Mouse (Mus musculus): ENCODE measurements around the gene Ptprn. TPM values are rescaled to one million over a fixed set of nuclear protein-coding genes. Genes with fewer than 3 reads are reported as not detected.
A peak's percentile ranks its signal among the peaks of the same experiment; 100 is the strongest.
"Not testable (repeated sequence)": the region's sequence is repeated elsewhere in the genome, so short reads cannot be mapped to it uniquely, and the experiment has no call there.

Gene Ptprn
- polyA plus RNA-seq, 1 experiment from 2014 or later, result 15.6 TPM

- peaks cover 32% of the 10 kb centered on the region for H3K4me1 ChIP-seq (replicated peaks)
- no peak for ATAC-seq (ENCODE audit: low FRiP score)
- no peaks in the 10 kb centered on the region for H3K36me3 ChIP-seq
- WGBS, result 60% methylated on average over 3 of the region's 3 CpGs
- no peak overlapping the region for H3K4me2 ChIP-seq
- 0 out of 2 replicates have a peak, but pooled peaks cover 9% of the 10 kb centered on the region for H3K27me3 ChIP-seq
- H3K9ac ChIP-seq, result no peak overlapping the region
- H3K27ac ChIP-seq, result no peak overlapping the region
- H3K9me3 ChIP-seq, result no peaks in the 10 kb centered on the region
- no peak overlapping the region for H3K4me3 ChIP-seq
Measured at GRCm38 (mm10) chr1:75250498-75250897, 13.8 kb downstream of the Ptprn start.

GRCm38 (mm10) chr1:75248041-75248772 lies 16.1 kb downstream of the Ptprn start:
- H3K36me3 ChIP-seq, result peaks cover 13% of the 10 kb centered on the region
- H3K27ac ChIP-seq, result no peak overlapping the region
- H3K27me3 ChIP-seq, result 0 out of 2 replicates have a peak, but pooled peaks cover 9% of the 10 kb centered on the region
- no peak overlapping the region for H3K4me2 ChIP-seq
- H3K9ac ChIP-seq, result peak overlapping the region; percentile 36; the same call in 1 of the 2 replicates
- H3K4me3 ChIP-seq, result no peak overlapping the region
- 56% methylated on average over 9 of the region's 9 CpGs for WGBS
- H3K9me3 ChIP-seq, result no peaks in the 10 kb centered on the region
- peaks cover 21% of the 10 kb centered on the region for H3K4me1 ChIP-seq (replicated peaks)
- no peak for ATAC-seq (ENCODE audit: low FRiP score)

GRCm38 (mm10) chr1:75247071-75247930 lies 17.0 kb downstream of the Ptprn start:
- Histone ChIP-seq H3K9me3 (no peaks in the 10 kb centered on the region), H3K9ac (peak overlapping the region; percentile 36), H3K36me3 (peaks cover 18% of the 10 kb centered on the region), H3K4me2 (no peak overlapping the region), H3K4me3 (no peak overlapping the region), H3K27ac (no peak overlapping the region), H3K4me1 (replicated peaks) (peaks cover 21% of the 10 kb centered on the region), H3K27me3 (0 out of 2 replicates have a peak, but pooled peaks cover 2% of the 10 kb centered on the region)
- WGBS, result 78% methylated on average over 16 of the region's 16 CpGs
- ATAC-seq (ENCODE audit: low FRiP score), result no peak

- ATAC-seq (ENCODE audit: low FRiP score), result peak; percentile 55
Measured at GRCm38 (mm10) chr1:75244836-75245235, 19.5 kb downstream of the Ptprn start.

GRCm38 (mm10) chr1:75244175-75244826 lies 20.0 kb downstream of the Ptprn start:
- H3K36me3 ChIP-seq, result peaks cover 38% of the 10 kb centered on the region
- H3K27me3 ChIP-seq, result no peaks in the 10 kb centered on the region
- H3K4me1 ChIP-seq (replicated peaks), result peaks cover 13% of the 10 kb centered on the region
- H3K9me3 ChIP-seq, result no peaks in the 10 kb centered on the region
- no peak overlapping the region for H3K4me3 ChIP-seq
- H3K9ac ChIP-seq, result no peak overlapping the region
- H3K27ac ChIP-seq, result no peak overlapping the region
- WGBS, result 90% methylated on average over 12 of the region's 12 CpGs
- peak; percentile 30; the same call in 1 of the 2 replicates for ATAC-seq (ENCODE audit: low FRiP score)
- H3K4me2 ChIP-seq, result no peak overlapping the region

More at GRCm38 (mm10) chr1:75244836-75245235, 19.5 kb downstream of the Ptprn start:
- Histone ChIP-seq H3K9ac (no peak overlapping the region), H3K4me3 (no peak overlapping the region), H3K4me2 (no peak overlapping the region), H3K27ac (no peak overlapping the region), H3K27me3 (no peaks in the 10 kb centered on the region), H3K36me3 (peaks cover 33% of the 10 kb centered on the region), H3K4me1 (replicated peaks) (peaks cover 13% of the 10 kb centered on the region), H3K9me3 (no peaks in the 10 kb centered on the region)
- 16% methylated on average over 4 of the region's 4 CpGs for WGBS

GRCm38 (mm10) chr1:75243411-75243810 lies 20.9 kb downstream of the Ptprn start:
- no peak overlapping the region for H3K9ac ChIP-seq
- no peaks in the 10 kb centered on the region for H3K27me3 ChIP-seq
- H3K4me3 ChIP-seq, result no peak overlapping the region
- H3K9me3 ChIP-seq, result no peaks in the 10 kb centered on the region
- H3K4me1 ChIP-seq (replicated peaks), result peaks cover 17% of the 10 kb centered on the region
- peaks cover 40% of the 10 kb centered on the region for H3K36me3 ChIP-seq
- no peak overlapping the region for H3K4me2 ChIP-seq
- ATAC-seq (ENCODE audit: low FRiP score), result no peak
- 88% methylated on average over 14 of the region's 14 CpGs for WGBS
- H3K27ac ChIP-seq, result no peak overlapping the region

GRCm38 (mm10) chr1:75239591-75239990 lies 24.7 kb downstream of the Ptprn start:
- Histone ChIP-seq H3K4me1 (replicated peaks) (peaks cover 27% of the 10 kb centered on the region), H3K4me3 (no peak overlapping the region), H3K36me3 (peaks cover 40% of the 10 kb centered on the region), H3K9ac (no peak overlapping the region), H3K27ac (no peak overlapping the region), H3K4me2 (no peak overlapping the region), H3K9me3 (no peaks in the 10 kb centered on the region), H3K27me3 (no peaks in the 10 kb centered on the region)
- 86% methylated on average over 10 of the region's 10 CpGs for WGBS
- no peak for ATAC-seq (ENCODE audit: low FRiP score)

- H3K4me2 ChIP-seq, result peak within 1 kb of the TSS; percentile 88
- H3K4me1 ChIP-seq (replicated peaks), result peaks cover 28% of the 10 kb centered on the region
- no peaks in the 10 kb centered on the region for H3K9me3 ChIP-seq
- peak within 1 kb of the TSS; percentile 91 for H3K9ac ChIP-seq
- under 1% methylated on average over 61 of the region's 64 CpGs for WGBS
- H3K4me3 ChIP-seq, result peak within 1 kb of the TSS; percentile 70
- H3K36me3 ChIP-seq, result peaks cover 19% of the 10 kb centered on the region
- H3K27ac ChIP-seq, result peak within 1 kb of the TSS; percentile 91
- peak; percentile 89 for ATAC-seq (ENCODE audit: low FRiP score)
- H3K27me3 ChIP-seq, result 0 out of 2 replicates have a peak, but pooled peaks cover 6% of the 10 kb centered on the region
Measured at GRCm38 (mm10) chr1:75236117-75237050, 27.9 kb downstream of the Ptprn start, which contains the start of gene Dnajb2. TSS of gene Dnajb2 (plus strand) at chr1:75236406.

- peak overlapping the region; percentile 41; the same call in 1 of the 2 replicates for H3K27ac ChIP-seq
- H3K9me3 ChIP-seq, result no peaks in the 10 kb centered on the region
- H3K4me1 ChIP-seq (replicated peaks), result peaks cover 28% of the 10 kb centered on the region
- peak; percentile 54; the same call in 1 of the 2 replicates for ATAC-seq (ENCODE audit: low FRiP score)
- no peak overlapping the region for H3K9ac ChIP-seq
- H3K27me3 ChIP-seq, result 0 out of 2 replicates have a peak, but pooled peaks cover 16% of the 10 kb centered on the region
- no peak overlapping the region for H3K4me3 ChIP-seq
- no peak overlapping the region for H3K4me2 ChIP-seq
- H3K36me3 ChIP-seq, result peaks cover 4% of the 10 kb centered on the region
- 2% methylated on average over 8 of the region's 8 CpGs for WGBS
Measured at GRCm38 (mm10) chr1:75234606-75235005, 29.7 kb downstream of the Ptprn start.

GRCm38 (mm10) chr1:75232489-75232888 lies 31.8 kb downstream of the Ptprn start:
- not testable (repeated sequence) for H3K27ac ChIP-seq; H3K4me2 ChIP-seq; H3K36me3 ChIP-seq; H3K9me3 ChIP-seq; ATAC-seq (ENCODE audit: low FRiP score); H3K4me3 ChIP-seq; H3K9ac ChIP-seq
- 64% methylated on average over 4 of the region's 4 CpGs for WGBS
- Histone ChIP-seq H3K27me3 (0 out of 2 replicates have a peak, but pooled peaks cover 16% of the 10 kb centered on the region), H3K4me1 (replicated peaks) (peaks cover 19% of the 10 kb centered on the region)

- Histone ChIP-seq H3K4me1 (replicated peaks) (peaks cover 11% of the 10 kb centered on the region), H3K4me3 (no peak within 1 kb of the TSS), H3K4me2 (no peak within 1 kb of the TSS), H3K9ac (no peak within 1 kb of the TSS), H3K27me3 (0 out of 2 replicates have a peak, but pooled peaks cover 19% of the 10 kb centered on the region), H3K36me3 (no peaks in the 10 kb centered on the region), H3K27ac (no peak within 1 kb of the TSS), H3K9me3 (no peaks in the 10 kb centered on the region)
- no peak for ATAC-seq (ENCODE audit: low FRiP score)
- WGBS, result 71% methylated on average over 5 of the region's 5 CpGs
Measured at GRCm38 (mm10) chr1:75231664-75232152, 32.6 kb downstream of the Ptprn start, which contains the start of gene A630095N17Rik. TSS of gene A630095N17Rik (minus strand) at chr1:75232102.

Data from hindbrain, embryonic 13.5 days (tissue).